Mouse (Mus musculus): ENCODE measurements around the gene Rlim. TPM values are rescaled to one million over a fixed set of nuclear protein-coding genes. Genes with fewer than 3 reads are reported as not detected.
A peak's percentile ranks its signal among the peaks of the same experiment; 100 is the strongest.

The Rlim gene
- polyA plus RNA-seq, 1 experiment, result 6.8 TPM

DNA sequence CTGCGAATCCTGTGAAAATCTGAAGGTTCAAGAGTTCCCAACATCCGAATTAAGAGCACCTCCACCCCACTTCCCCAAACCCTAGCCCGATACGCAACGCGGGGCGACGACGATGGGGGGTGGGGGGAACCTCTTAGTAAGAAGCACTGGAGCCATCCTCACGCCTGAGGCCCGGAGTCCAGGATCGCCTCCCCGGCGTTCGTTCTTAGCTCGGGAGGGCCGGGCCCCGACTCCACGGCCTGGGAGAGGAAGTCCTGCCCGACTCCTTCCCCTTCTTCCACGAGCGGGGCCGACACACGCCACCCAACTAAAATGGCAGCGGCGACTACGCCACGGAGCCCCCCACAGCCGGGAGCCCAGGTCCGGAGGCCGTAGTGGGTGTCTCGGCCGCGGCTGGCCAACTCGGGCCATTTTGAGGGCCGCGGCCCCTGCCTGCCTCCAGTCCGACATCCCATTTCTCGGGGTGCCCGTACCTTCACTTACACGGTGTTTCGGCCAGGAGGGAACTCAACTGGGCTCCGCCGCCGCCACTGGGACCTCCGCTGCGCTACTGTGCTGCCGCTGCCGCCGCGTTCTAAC lies 405 bp downstream of the Rlim start:
- no peak for TF ChIP-seq CTCF (IDR thresholded peaks at IDR 0.05; ENCODE audit: control insufficient read depth, insufficient read depth, insufficient read length)
- no peak for TF ChIP-seq MYOG (IDR thresholded peaks at IDR 0.05; ENCODE audit: control insufficient read depth, extremely low read depth, insufficient read length)
- TF ChIP-seq MYOD1 (IDR thresholded peaks at IDR 0.05; ENCODE audit: control insufficient read depth, insufficient read length, low read depth), result no peak
- TF ChIP-seq CEBPB (IDR thresholded peaks at IDR 0.05; ENCODE audit: low read depth), result no peak
- no peak for TF ChIP-seq USF1 (IDR thresholded peaks at IDR 0.05; ENCODE audit: low read depth)
- TF ChIP-seq MAX (IDR thresholded peaks at IDR 0.05), result no peak
- TF ChIP-seq FOSL1 (IDR thresholded peaks at IDR 0.05; ENCODE audit: insufficient read depth, low read length, poor library complexity, severe bottlenecking), result no peak
- Histone ChIP-seq H3K27me3 (ENCODE audit: control insufficient read depth, insufficient read depth, insufficient read length) (no peaks in the 10 kb centered on the region), H3K4me3 (ENCODE audit: insufficient read depth, poor library complexity, severe bottlenecking) (peak overlapping the region; percentile 65), H3K79me3 (ENCODE audit: low read depth) (peaks cover 50% of the 10 kb centered on the region), H3K79me2 (ENCODE audit: control insufficient read depth, insufficient read depth) (peaks cover 54% of the 10 kb centered on the region), H3K36me3 (ENCODE audit: control insufficient read depth, insufficient read depth) (peaks cover 32% of the 10 kb centered on the region), H3ac (ENCODE audit: control insufficient read depth, insufficient read length, low read depth) (peak overlapping the region; percentile 92)

DNA sequence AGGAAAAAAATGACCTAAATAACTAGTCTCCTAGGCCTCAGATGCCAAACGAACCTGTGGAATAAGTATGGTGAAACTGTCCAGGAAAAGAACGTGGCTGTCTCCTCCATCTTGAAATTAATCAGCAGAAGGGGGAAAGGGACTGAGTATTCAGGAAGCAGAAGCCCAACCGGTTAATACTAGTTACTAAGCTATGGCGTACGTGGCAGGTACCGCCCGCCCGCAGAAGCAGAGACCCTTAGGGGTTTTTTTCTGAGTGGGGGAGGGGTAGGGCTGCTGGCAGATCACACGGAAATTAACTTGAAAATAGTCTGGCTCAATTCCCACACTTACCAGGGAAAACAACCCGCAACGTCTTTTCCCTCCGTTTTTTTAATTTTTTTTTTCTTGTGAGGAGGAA lies 1.0 kb downstream of the Rlim start:
- TF ChIP-seq MAX (IDR thresholded peaks at IDR 0.05) (no peak), CEBPB (IDR thresholded peaks at IDR 0.05; ENCODE audit: low read depth) (no peak), CTCF (IDR thresholded peaks at IDR 0.05; ENCODE audit: control insufficient read depth, insufficient read depth, insufficient read length) (no peak), USF1 (IDR thresholded peaks at IDR 0.05; ENCODE audit: low read depth) (no peak), MYOG (IDR thresholded peaks at IDR 0.05; ENCODE audit: control insufficient read depth, extremely low read depth, insufficient read length) (no peak), MYOD1 (IDR thresholded peaks at IDR 0.05; ENCODE audit: control insufficient read depth, insufficient read length, low read depth) (no peak), FOSL1 (IDR thresholded peaks at IDR 0.05; ENCODE audit: insufficient read depth, low read length, poor library complexity, severe bottlenecking) (no peak)
- Histone ChIP-seq H3K79me2 (ENCODE audit: control insufficient read depth, insufficient read depth) (peaks cover 61% of the 10 kb centered on the region), H3ac (ENCODE audit: control insufficient read depth, insufficient read length, low read depth) (peak overlapping the region; percentile 49), H3K79me3 (ENCODE audit: low read depth) (peaks cover 52% of the 10 kb centered on the region), H3K4me3 (ENCODE audit: insufficient read depth, poor library complexity, severe bottlenecking) (peak overlapping the region; percentile 65), H3K36me3 (ENCODE audit: control insufficient read depth, insufficient read depth) (peaks cover 34% of the 10 kb centered on the region), H3K27me3 (ENCODE audit: control insufficient read depth, insufficient read depth, insufficient read length) (no peaks in the 10 kb centered on the region)

DNA sequence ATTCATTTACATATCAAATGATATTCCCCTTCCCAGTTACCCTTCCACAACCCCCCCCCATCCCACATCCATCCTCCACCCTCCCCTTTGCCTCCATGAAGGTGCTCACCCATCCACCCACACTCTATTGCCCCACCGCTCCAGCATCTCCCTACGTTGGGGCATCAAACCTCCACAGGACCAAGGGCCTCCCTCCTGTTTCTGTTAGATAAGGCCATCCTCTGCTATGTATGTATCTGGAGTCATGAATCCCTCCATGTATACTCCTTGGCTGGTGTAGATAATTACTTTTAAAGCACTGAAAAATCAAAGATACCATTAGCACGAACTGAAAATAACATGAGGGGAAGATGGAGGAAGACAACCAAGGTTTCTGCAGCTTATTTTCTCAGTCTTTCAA lies 41.4 kb downstream of the Rlim start:
- TF ChIP-seq USF1 (IDR thresholded peaks at IDR 0.05; ENCODE audit: low read depth), result no peak
- TF ChIP-seq MYOG (IDR thresholded peaks at IDR 0.05; ENCODE audit: control insufficient read depth, extremely low read depth, insufficient read length), result no peak
- no peak for TF ChIP-seq CTCF (IDR thresholded peaks at IDR 0.05; ENCODE audit: control insufficient read depth, insufficient read depth, insufficient read length)
- no peak for TF ChIP-seq FOSL1 (IDR thresholded peaks at IDR 0.05; ENCODE audit: insufficient read depth, low read length, poor library complexity, severe bottlenecking)
- TF ChIP-seq MAX (IDR thresholded peaks at IDR 0.05), result no peak
- TF ChIP-seq MYOD1 (IDR thresholded peaks at IDR 0.05; ENCODE audit: control insufficient read depth, insufficient read length, low read depth), result no peak
- no peak for TF ChIP-seq CEBPB (IDR thresholded peaks at IDR 0.05; ENCODE audit: low read depth)
- H3ac ChIP-seq (ENCODE audit: control insufficient read depth, insufficient read length, low read depth), result no peak overlapping the region
- no peaks in the 10 kb centered on the region for H3K36me3 ChIP-seq (ENCODE audit: control insufficient read depth, insufficient read depth)
- H3K79me2 ChIP-seq (ENCODE audit: control insufficient read depth, insufficient read depth), result no peaks in the 10 kb centered on the region
- H3K4me3 ChIP-seq (ENCODE audit: insufficient read depth, poor library complexity, severe bottlenecking), result no peak overlapping the region
- H3K79me3 ChIP-seq (ENCODE audit: low read depth), result no peaks in the 10 kb centered on the region
- no peaks in the 10 kb centered on the region for H3K27me3 ChIP-seq (ENCODE audit: control insufficient read depth, insufficient read depth, insufficient read length)

DNA sequence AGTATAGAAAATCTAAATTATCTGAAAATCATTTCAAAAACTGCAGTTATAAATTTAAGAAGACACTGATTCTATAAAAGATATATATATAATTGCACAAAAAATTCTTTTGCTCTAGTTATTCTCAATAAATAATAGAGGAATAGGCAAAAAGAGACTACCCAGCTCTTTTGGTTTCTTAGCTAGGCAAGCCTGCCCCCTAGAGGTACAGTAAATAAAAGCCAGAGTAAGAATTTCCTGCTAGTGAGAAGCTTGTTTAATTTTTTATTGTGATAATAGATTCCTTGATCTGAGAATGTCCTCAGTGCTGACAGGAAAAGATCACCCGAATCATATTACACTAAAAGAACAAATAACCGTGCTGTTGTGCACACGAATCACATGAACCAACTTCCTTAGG lies 43.8 kb downstream of the Rlim start:
- no peak overlapping the region for H3ac ChIP-seq (ENCODE audit: control insufficient read depth, insufficient read length, low read depth)
- H3K27me3 ChIP-seq (ENCODE audit: control insufficient read depth, insufficient read depth, insufficient read length), result no peaks in the 10 kb centered on the region
- H3K79me3 ChIP-seq (ENCODE audit: low read depth), result no peaks in the 10 kb centered on the region
- no peaks in the 10 kb centered on the region for H3K79me2 ChIP-seq (ENCODE audit: control insufficient read depth, insufficient read depth)
- no peak for TF ChIP-seq CTCF (IDR thresholded peaks at IDR 0.05; ENCODE audit: control insufficient read depth, insufficient read depth, insufficient read length)
- no peak for TF ChIP-seq MYOD1 (IDR thresholded peaks at IDR 0.05; ENCODE audit: control insufficient read depth, insufficient read length, low read depth)
- TF ChIP-seq CEBPB (IDR thresholded peaks at IDR 0.05; ENCODE audit: low read depth), result no peak
- no peak for TF ChIP-seq FOSL1 (IDR thresholded peaks at IDR 0.05; ENCODE audit: insufficient read depth, low read length, poor library complexity, severe bottlenecking)
- no peak for TF ChIP-seq MAX (IDR thresholded peaks at IDR 0.05)
- no peak for TF ChIP-seq MYOG (IDR thresholded peaks at IDR 0.05; ENCODE audit: control insufficient read depth, extremely low read depth, insufficient read length)
- no peak for TF ChIP-seq USF1 (IDR thresholded peaks at IDR 0.05; ENCODE audit: low read depth)
- no peak overlapping the region for H3K4me3 ChIP-seq (ENCODE audit: insufficient read depth, poor library complexity, severe bottlenecking)
- H3K36me3 ChIP-seq (ENCODE audit: control insufficient read depth, insufficient read depth), result no peaks in the 10 kb centered on the region

DNA sequence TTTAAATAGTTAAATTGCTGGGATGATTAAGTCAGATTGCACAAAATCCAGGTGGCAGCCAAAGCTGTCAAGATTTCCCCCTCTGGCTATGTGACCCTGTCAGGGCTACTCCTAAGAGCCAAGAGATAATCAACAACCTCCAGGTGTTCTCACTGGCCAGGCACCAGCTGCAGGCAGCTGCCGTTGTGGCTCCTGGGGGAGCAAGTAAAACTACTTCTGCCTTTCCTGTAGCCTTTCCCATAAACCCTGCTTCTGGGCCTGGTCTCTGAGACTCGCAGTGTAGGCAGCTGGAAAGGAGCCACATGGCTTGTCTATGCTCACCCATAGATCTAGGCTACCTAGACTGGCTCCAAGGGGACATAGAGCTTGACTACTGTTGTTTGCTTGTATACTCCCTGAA lies 58.6 kb downstream of the Rlim start:
- H3K79me2 ChIP-seq (ENCODE audit: control insufficient read depth, insufficient read depth), result no peaks in the 10 kb centered on the region
- H3K27me3 ChIP-seq (ENCODE audit: control insufficient read depth, insufficient read depth, insufficient read length), result no peaks in the 10 kb centered on the region
- H3K36me3 ChIP-seq (ENCODE audit: control insufficient read depth, insufficient read depth), result no peaks in the 10 kb centered on the region
- no peak overlapping the region for H3K4me3 ChIP-seq (ENCODE audit: insufficient read depth, poor library complexity, severe bottlenecking)
- no peaks in the 10 kb centered on the region for H3K79me3 ChIP-seq (ENCODE audit: low read depth)
- TF ChIP-seq CEBPB (IDR thresholded peaks at IDR 0.05; ENCODE audit: low read depth), result no peak
- TF ChIP-seq USF1 (IDR thresholded peaks at IDR 0.05; ENCODE audit: low read depth), result no peak
- no peak for TF ChIP-seq MYOG (IDR thresholded peaks at IDR 0.05; ENCODE audit: control insufficient read depth, extremely low read depth, insufficient read length)
- TF ChIP-seq MYOD1 (IDR thresholded peaks at IDR 0.05; ENCODE audit: control insufficient read depth, insufficient read length, low read depth), result no peak
- no peak for TF ChIP-seq MAX (IDR thresholded peaks at IDR 0.05)
- TF ChIP-seq CTCF (IDR thresholded peaks at IDR 0.05; ENCODE audit: control insufficient read depth, insufficient read depth, insufficient read length), result no peak
- TF ChIP-seq FOSL1 (IDR thresholded peaks at IDR 0.05; ENCODE audit: insufficient read depth, low read length, poor library complexity, severe bottlenecking), result no peak
- no peak overlapping the region for H3ac ChIP-seq (ENCODE audit: control insufficient read depth, insufficient read length, low read depth)
